12 mouse cellular contexts compared by ENCODE assay signal in the genomic region with DNA sequence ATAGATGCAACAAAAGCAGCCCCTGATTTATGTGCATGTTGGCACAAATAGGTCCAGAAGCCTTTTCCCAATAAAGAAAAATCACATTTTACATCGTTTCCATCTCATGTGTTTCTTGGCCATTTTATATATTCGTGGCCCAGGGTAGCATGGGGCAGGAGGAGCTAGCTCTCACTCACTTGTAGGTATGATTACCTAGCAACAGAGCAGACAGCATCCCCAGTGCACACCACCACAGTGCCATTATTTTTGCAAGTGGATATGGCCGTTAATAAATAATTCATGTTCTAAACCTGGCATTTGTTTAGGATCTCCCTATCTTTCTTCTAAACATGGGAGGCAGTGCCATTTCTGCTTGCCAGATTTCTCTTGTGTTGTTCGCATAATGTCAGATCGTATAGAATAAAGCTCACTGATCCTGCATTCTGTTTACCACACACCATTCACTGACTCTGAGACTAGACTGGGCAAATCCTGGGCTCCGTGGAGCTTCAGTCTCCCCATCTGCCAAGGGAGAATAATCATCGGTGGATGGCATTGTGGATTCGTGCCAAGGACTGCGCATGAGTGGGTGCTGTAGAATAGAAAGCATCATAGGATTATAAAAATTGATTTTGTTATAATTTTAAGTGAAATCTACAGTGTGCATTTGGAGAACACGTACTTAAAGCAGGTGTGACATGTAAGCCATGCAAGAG.
A peak's percentile ranks its signal among the peaks of the same experiment; 100 is the strongest.
DNase-seq lines count a peak whose midpoint lies in the region; ATAC-seq lines count a peak whose summit lies in the region.
"Had no signal": no experiment of that assay in that cellular context is flagged by ENCODE, and none has a peak within 500 bp of the region (broad histone marks: within the 10 kb centered on the region; RNA-seq: fewer than 3 reads in every experiment).

No protein-coding gene starts in this region.

- no peaks in the 10 kb centered on the region for H3K27me3 ChIP-seq in hindbrain, embryonic 14.5 days (ENCODE audit: control insufficient read depth, insufficient read depth, low read length)
- H3K27me3 ChIP-seq: CH12.LX; embryonic facial prominence, embryonic 15.5 days; lung, embryonic 15.5 days had no signal

- intact Hi-C loops in heart, postnatal 10 days (cut with DNase I): no loop called here
- intact Hi-C loops in heart, postnatal 36 days (cut with DNase I): no loop called here

- no peaks in the 10 kb centered on the region for H3K9me3 ChIP-seq in hindbrain, embryonic 14.5 days (ENCODE audit: control insufficient read depth, low read length)
- H3K9me3 ChIP-seq: embryonic facial prominence, embryonic 15.5 days; lung, embryonic 15.5 days had no signal

- 0 out of 2 replicates have a peak overlapping the region, but pooled peaks have one; percentile 10 for H3K4me2 ChIP-seq in hindbrain, embryonic 14.5 days (replicated peaks)
- H3K4me2 ChIP-seq: embryonic facial prominence, embryonic 15.5 days; lung, embryonic 15.5 days had no signal

- peak overlapping the region; percentile 67 for H3K27ac ChIP-seq in hindbrain, embryonic 14.5 days
- H3K27ac ChIP-seq: embryonic facial prominence, embryonic 15.5 days; lung, embryonic 15.5 days had no signal

- peak; percentile 72 for ATAC-seq in frontal cortex, adult (ENCODE audit: low TSS enrichment)
- peak; percentile 15; the same call in 1 of the 2 replicates for ATAC-seq in hindbrain, embryonic 14.5 days (ENCODE audit: low FRiP score)

- no peak for DNase-seq in frontal cortex, postnatal 25 days (ENCODE audit: low spot score in 2 of 2)
- peak; percentile 32 for DNase-seq in hindbrain, embryonic 14.5 days (ENCODE audit: low spot score)
- DNase-seq in layer of hippocampus, postnatal 25 days (ENCODE audit: extremely low spot score in 1 of 2, low spot score in 1 of 2): peak; percentile 31 to 59
- DNase-seq in retina, postnatal 1 day: peak; percentile 43
- no peak for DNase-seq in embryo, embryonic 9.5 days (ENCODE audit: extremely low spot score)
- no peak for DNase-seq in heart, postnatal 10 days
- no peak for DNase-seq in heart, postnatal 36 days

- no peak overlapping the region; the same call in 1 of the 2 replicates for H3K9ac ChIP-seq in hindbrain, embryonic 14.5 days
- H3K9ac ChIP-seq: embryonic facial prominence, embryonic 15.5 days; lung, embryonic 15.5 days had no signal

- no peaks in the 10 kb centered on the region for H3K36me3 ChIP-seq in hindbrain, embryonic 14.5 days (replicated peaks; ENCODE audit: control insufficient read depth, insufficient read depth)
- H3K36me3 ChIP-seq: embryonic facial prominence, embryonic 15.5 days; lung, embryonic 15.5 days had no signal

- no peak overlapping the region for H3K4me3 ChIP-seq in hindbrain, embryonic 14.5 days (replicated peaks; ENCODE audit: low read length)
- H3K4me3 ChIP-seq: embryonic facial prominence, embryonic 15.5 days; lung, embryonic 15.5 days; myocyte had no signal

- H3K4me1 ChIP-seq in hindbrain, embryonic 14.5 days (replicated peaks; ENCODE audit: control insufficient read depth, insufficient read depth, low read length): peaks cover 39% of the 10 kb centered on the region
- H3K4me1 ChIP-seq: embryonic facial prominence, embryonic 15.5 days; lung, embryonic 15.5 days had no signal

- 49% methylated on average over 10 of the region's 10 CpGs for WGBS in hindbrain, embryonic 14.5 days

Comparison
In these comparisons a context has a peak if more than half of its experiments do, and no peak if none do; other contexts are left out.
1. DNase-seq: peak in hindbrain, embryonic 14.5 days (single experiment), layer of hippocampus, postnatal 25 days (2 of 2) and retina, postnatal 1 day (single experiment); none in frontal cortex, postnatal 25 days (0 of 2), embryo, embryonic 9.5 days (single experiment), heart, postnatal 10 days (0 of 2) and heart, postnatal 36 days (0 of 2).